Mouse (Mus musculus) limb, embryonic 10.5 days (tissue): ENCODE measurements at regions not wholly inside any gene's neighbourhood (a gene's known extent, or its start where the extent isn't known, plus 50 kb on each side); places are given as distances from the start of the nearest gene placed in this dataset.

Experiments
- DNase-seq: peaks from one replicate; pipeline ENCODE4 v3.0.0-alpha.2; 2017; ENCODE audit warnings: low spot score
- H3K27ac ChIP-seq: fragments of 300-500 bp; sonication (generic); 2 replicates; pipeline ENCODE4 v1.5.1; 2016; ENCODE audit warnings: mild to moderate bottlenecking
- H3K27me3 ChIP-seq: fragments of 300-500 bp; sonication (generic); 2 replicates; pipeline ENCODE4 v1.6.1; 2016; ENCODE audit warnings: low read depth, mild to moderate bottlenecking; ENCODE audit not compliant: poor library complexity, severe bottlenecking
- H3K36me3 ChIP-seq: fragments of 300-500 bp; sonication (generic); 2 replicates; pipeline ENCODE4 v1.6.1; 2016; ENCODE audit warnings: mild to moderate bottlenecking, moderate library complexity
- H3K4me1 ChIP-seq: fragments of 300-500 bp; sonication (generic); 2 replicates; pipeline ENCODE4 v1.6.1; 2016
- H3K4me3 ChIP-seq: fragments of 300-500 bp; sonication (generic); 2 replicates; pipeline ENCODE4 v1.5.1; 2016; ENCODE audit warnings: mild to moderate bottlenecking, moderate library complexity
- H3K9me3 ChIP-seq: fragments of 300-500 bp; sonication (generic); replicated peaks from 2 replicates; pipeline ENCODE4 v1.6.1; 2016; ENCODE audit warnings: mild to moderate bottlenecking
- WGBS: fragments of 180-500 bp; shearing (Covaris S2); methylation state at CpG from one replicate; pipeline ENCODE4 v1.1.7; 2016; 5-methylcytosine and 5-hydroxymethylcytosine counted together

GRCm38 (mm10) chr3:19888405-19888804, 68.4 kb upstream of the Cp start:
- no peak overlapping the region for H3K27ac ChIP-seq
- H3K36me3 ChIP-seq, result no peaks in the 10 kb centered on the region
- no peaks in the 10 kb centered on the region for H3K9me3 ChIP-seq
- H3K4me1 ChIP-seq, result no peaks in the 10 kb centered on the region
- DNase-seq, result no peak
- H3K4me3 ChIP-seq, result no peak overlapping the region
- no peaks in the 10 kb centered on the region for H3K27me3 ChIP-seq

- 0 out of 2 replicates have a peak, but pooled peaks cover 2% of the 10 kb centered on the region for H3K9me3 ChIP-seq
- H3K4me1 ChIP-seq, result peaks cover 8% of the 10 kb centered on the region; the same call in 1 of the 2 replicates
- peak overlapping the region; percentile 93 for H3K27ac ChIP-seq
- no peaks in the 10 kb centered on the region for H3K27me3 ChIP-seq
- WGBS, result 6% methylated on average over 10 of the region's 10 CpGs
- H3K36me3 ChIP-seq, result peaks cover 21% of the 10 kb centered on the region
- H3K4me3 ChIP-seq, result peak overlapping the region; percentile 91
- no peak for DNase-seq
These were observed 62.6 kb upstream of the Cp start for GRCm38 (mm10) chr3:19894258-19894629.

GRCm38 (mm10) chr3:19894630-19895578, 62.0 kb upstream of the Cp start:
- Histone ChIP-seq H3K36me3 (peaks cover 28% of the 10 kb centered on the region), H3K4me3 (peak overlapping the region; percentile 91), H3K4me1 (peaks cover 8% of the 10 kb centered on the region; the same call in 1 of the 2 replicates), H3K9me3 (0 out of 2 replicates have a peak, but pooled peaks cover 2% of the 10 kb centered on the region), H3K27me3 (no peaks in the 10 kb centered on the region), H3K27ac (peak overlapping the region; percentile 93)
- DNase-seq, result peak; percentile 94
- WGBS, result under 1% methylated on average over 68 of the region's 68 CpGs

- Histone ChIP-seq H3K27me3 (no peaks in the 10 kb centered on the region), H3K36me3 (peaks cover 35% of the 10 kb centered on the region), H3K4me1 (peaks cover 8% of the 10 kb centered on the region; the same call in 1 of the 2 replicates), H3K4me3 (peak overlapping the region; percentile 91), H3K27ac (peak overlapping the region; percentile 93; the same call in 1 of the 2 replicates), H3K9me3 (0 out of 2 replicates have a peak, but pooled peaks cover 2% of the 10 kb centered on the region)
- WGBS, result 60% methylated on average over 5 of the region's 5 CpGs
- no peak for DNase-seq
These were observed 61.1 kb upstream of the Cp start for GRCm38 (mm10) chr3:19895755-19896154.

GRCm38 (mm10) chr3:19897140-19897539, 59.7 kb upstream of the Cp start:
- H3K4me3 ChIP-seq, result no peak overlapping the region
- DNase-seq, result no peak
- H3K9me3 ChIP-seq, result 0 out of 2 replicates have a peak, but pooled peaks cover 2% of the 10 kb centered on the region
- peaks cover 35% of the 10 kb centered on the region for H3K36me3 ChIP-seq
- H3K27me3 ChIP-seq, result no peaks in the 10 kb centered on the region
- WGBS, result 91% methylated on average over 3 of the region's 3 CpGs
- H3K27ac ChIP-seq, result no peak overlapping the region
- H3K4me1 ChIP-seq, result peaks cover 8% of the 10 kb centered on the region; the same call in 1 of the 2 replicates

GRCm38 (mm10) chr3:19902226-19902625, 54.6 kb upstream of the Cp start:
- Histone ChIP-seq H3K4me3 (no peak overlapping the region), H3K9me3 (0 out of 2 replicates have a peak, but pooled peaks cover 2% of the 10 kb centered on the region), H3K27me3 (no peaks in the 10 kb centered on the region), H3K36me3 (peaks cover 32% of the 10 kb centered on the region), H3K4me1 (no peaks in the 10 kb centered on the region), H3K27ac (no peak overlapping the region)
- no peak for DNase-seq
- WGBS, result 92% methylated on average over 3 of the region's 3 CpGs

GRCm38 (mm10) chr3:19904446-19905275, 52.2 kb upstream of the Cp start:
- 28% methylated on average over 5 of the region's 5 CpGs for WGBS
- no peak overlapping the region for H3K27ac ChIP-seq
- H3K4me1 ChIP-seq, result no peaks in the 10 kb centered on the region
- peak; percentile 55 for DNase-seq
- H3K4me3 ChIP-seq, result no peak overlapping the region
- H3K36me3 ChIP-seq, result peaks cover 9% of the 10 kb centered on the region
- H3K9me3 ChIP-seq, result no peaks in the 10 kb centered on the region
- no peaks in the 10 kb centered on the region for H3K27me3 ChIP-seq
